Mouse (Mus musculus) liver, embryonic 15.5 days (tissue): ENCODE results near the gene Notch4. TPM values are rescaled to one million over a fixed set of nuclear protein-coding genes. Genes with fewer than 3 reads are reported as not detected.
A peak's percentile ranks its signal among the peaks of the same experiment; 100 is the strongest.

Experiments
- ATAC-seq: fragments of 200-750 bp; cut with Nextera tagmentation; 2 replicates; pipeline ENCODE4 v1.8.0; 2017; ENCODE audit warnings: moderate number of reproducible peaks, mild to moderate bottlenecking, moderate library complexity; ENCODE audit not compliant: insufficient read depth
- H3K27ac ChIP-seq: fragments of 300-500 bp; sonication (generic); replicated peaks from 2 replicates; pipeline ENCODE4 v1.5.1; 2015; ENCODE audit warnings: mild to moderate bottlenecking, inconsistent platforms
- H3K27me3 ChIP-seq: fragments of 300-500 bp; sonication (generic); 2 replicates; pipeline ENCODE4 v1.6.1; 2015; ENCODE audit warnings: mild to moderate bottlenecking, inconsistent platforms
- H3K36me3 ChIP-seq: fragments of 300-500 bp; sonication (generic); replicated peaks from 2 replicates; pipeline ENCODE4 v1.6.1; 2015; ENCODE audit warnings: moderate library complexity, mild to moderate bottlenecking, inconsistent platforms
- H3K4me1 ChIP-seq: fragments of 300-500 bp; sonication (generic); replicated peaks from 2 replicates; pipeline ENCODE4 v1.6.1; 2015; ENCODE audit warnings: inconsistent platforms
- H3K4me2 ChIP-seq: fragments of 300-500 bp; sonication (generic); 2 replicates; pipeline ENCODE4 v1.6.1; 2015; ENCODE audit warnings: moderate library complexity, mild to moderate bottlenecking, inconsistent platforms
- H3K4me3 ChIP-seq: fragments of 300-500 bp; sonication (generic); replicated peaks from 2 replicates; pipeline ENCODE4 v1.5.1; 2015; ENCODE audit warnings: mild to moderate bottlenecking, inconsistent platforms
- H3K9ac ChIP-seq: fragments of 300-500 bp; sonication (generic); 2 replicates; pipeline ENCODE4 v1.6.1; 2015; ENCODE audit warnings: moderate library complexity, mild to moderate bottlenecking, inconsistent platforms
- H3K9me3 ChIP-seq: fragments of 300-500 bp; sonication (generic); replicated peaks from 2 replicates; pipeline ENCODE4 v1.6.1; 2016; ENCODE audit warnings: inconsistent platforms
- WGBS: fragments of 180-500 bp; shearing (Covaris S2); methylation state at CpG from one replicate; pipeline ENCODE4 v1.1.7; 2015; ENCODE audit warnings: mixed read lengths; ENCODE audit not compliant: insufficient replicate concordance; 5-methylcytosine and 5-hydroxymethylcytosine counted together
- polyA plus RNA-seq: library from polyadenylated mRNA; unstranded; fragments of >200 nt; fragmentation: Nextera tagmentation; extraction: Ambion mirVana; gene quantifications from 2 replicates; pipeline ENCODE4 v1.2.1, GENCODE M21; 2015

Notch4 gene
- polyA plus RNA-seq, 1 experiment from 2014 or later: 0.75 TPM

DNA sequence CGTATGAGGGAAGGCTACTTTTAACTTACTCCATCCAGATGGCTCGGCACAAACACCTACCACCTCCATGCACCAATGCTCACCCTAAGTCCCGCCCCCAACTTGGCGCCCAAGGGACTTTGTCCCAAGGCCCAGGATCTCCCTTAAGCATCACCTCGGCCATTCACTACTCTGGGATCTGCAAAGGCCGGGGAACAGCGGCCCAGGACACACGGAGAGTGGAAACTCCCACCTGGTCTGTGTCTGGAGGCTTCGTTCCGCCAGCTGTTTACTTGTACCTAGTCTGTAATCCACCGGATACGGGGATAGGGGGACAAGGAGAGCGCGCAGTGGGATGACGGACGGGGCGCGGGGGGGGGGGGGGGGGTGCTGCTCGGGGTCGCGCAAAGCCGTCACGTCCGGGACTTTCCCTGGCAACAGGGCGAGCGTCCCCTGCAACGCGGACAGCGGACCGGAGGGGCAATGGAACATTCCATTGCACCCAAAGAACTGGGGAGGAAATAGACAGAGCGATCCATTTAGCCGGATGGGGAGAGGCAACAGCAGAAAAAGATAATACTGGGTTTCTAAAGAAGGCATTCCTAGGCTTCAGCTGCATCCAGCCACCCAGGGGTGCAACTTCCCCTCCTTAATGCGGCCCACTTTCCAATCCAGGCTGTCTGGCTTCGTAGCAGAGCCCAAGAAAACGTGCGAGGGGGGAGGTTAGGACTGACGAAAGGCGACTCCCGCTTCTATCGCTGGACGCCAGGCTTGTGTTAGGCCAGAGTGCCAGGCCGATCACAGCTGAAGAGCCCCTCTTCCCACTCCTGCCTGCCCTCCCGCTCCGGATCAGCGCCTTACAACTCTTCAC is 63.2 kb downstream of the Notch4 start:
- Histone ChIP-seq H3K27me3 (peaks cover 50% of the 10 kb centered on the region), H3K4me1 (peaks cover 70% of the 10 kb centered on the region), H3K9ac (peak overlapping the region; percentile 68), H3K4me2 (peak overlapping the region; percentile 89), H3K27ac (peak overlapping the region; percentile 77), H3K36me3 (peaks cover 15% of the 10 kb centered on the region), H3K4me3 (peak overlapping the region; percentile 66), H3K9me3 (no peaks in the 10 kb centered on the region)
- ATAC-seq: peak; percentile 69
- WGBS: under 1% methylated on average over 44 of the region's 45 CpGs

DNA sequence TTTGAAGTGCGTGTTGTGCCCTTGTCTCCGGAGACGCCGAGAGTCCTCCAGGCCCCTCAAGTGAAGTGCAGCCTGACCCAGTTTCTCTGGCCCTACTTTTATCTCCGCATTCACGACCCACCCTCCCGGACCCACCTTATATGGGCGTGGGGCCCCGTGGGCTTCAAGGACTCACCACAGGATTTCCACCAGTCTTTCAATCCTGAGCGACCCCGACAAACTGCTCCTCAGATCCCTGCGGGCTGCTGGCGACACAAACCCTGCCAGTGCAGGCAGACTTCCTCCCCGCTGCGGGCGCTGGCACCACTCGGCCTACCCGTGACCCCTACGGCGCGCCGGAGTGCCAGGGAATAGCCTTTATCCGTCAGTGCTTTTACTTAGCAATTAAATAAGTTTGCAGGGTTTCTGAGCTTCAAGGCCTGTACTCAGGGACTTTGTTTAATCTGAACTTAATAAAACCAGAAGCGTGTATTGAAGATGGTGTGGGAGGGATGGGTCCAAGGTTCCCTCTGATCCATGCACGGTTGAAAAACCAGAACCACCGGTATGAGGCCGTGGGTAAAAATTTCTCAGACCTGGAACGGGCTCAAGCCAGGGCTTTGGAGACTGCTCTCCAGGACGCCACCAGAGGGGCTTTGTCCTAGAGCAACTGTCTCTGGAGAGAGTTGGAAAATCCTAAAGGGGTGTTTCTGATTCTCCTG is 64.0 kb downstream of the Notch4 start, which contains the start of gene Ppt2:
Gene Ppt2 (minus strand): TSS at position 568 of the 701 bp plus-strand sequence.
- ATAC-seq: no peak
- Histone ChIP-seq H3K27ac (peak within 1 kb of the TSS; percentile 77), H3K27me3 (peaks cover 58% of the 10 kb centered on the region), H3K4me3 (peak within 1 kb of the TSS; percentile 66), H3K4me1 (peaks cover 69% of the 10 kb centered on the region), H3K9ac (peak within 1 kb of the TSS; percentile 68), H3K4me2 (peak within 1 kb of the TSS; percentile 89), H3K36me3 (peaks cover 10% of the 10 kb centered on the region), H3K9me3 (no peaks in the 10 kb centered on the region)
- 10% methylated on average over 29 of the region's 29 CpGs for WGBS

DNA sequence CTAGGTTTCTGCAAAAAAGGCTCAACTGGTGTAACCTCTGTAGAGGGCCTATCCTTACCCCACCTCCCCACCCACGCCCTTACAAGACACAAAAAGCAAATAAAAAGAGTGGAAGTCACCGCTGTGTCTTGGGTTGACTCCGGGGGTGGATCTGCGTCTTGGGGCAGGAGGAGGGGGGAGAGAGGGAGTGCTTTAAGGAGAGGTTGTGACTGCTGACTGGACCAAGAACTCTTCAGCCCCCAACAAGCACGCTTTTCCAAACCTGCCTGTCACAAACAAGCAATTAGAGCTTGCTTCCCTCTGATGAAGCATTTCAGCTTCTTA is 64.5 kb downstream of the Notch4 start:
- peak overlapping the region; percentile 89 for H3K4me2 ChIP-seq
- peaks cover 8% of the 10 kb centered on the region for H3K36me3 ChIP-seq
- H3K4me1 ChIP-seq: peaks cover 66% of the 10 kb centered on the region
- H3K9me3 ChIP-seq: no peaks in the 10 kb centered on the region
- H3K27me3 ChIP-seq: peaks cover 63% of the 10 kb centered on the region
- no peak overlapping the region for H3K27ac ChIP-seq
- no peak for ATAC-seq
- no peak overlapping the region for H3K9ac ChIP-seq
- H3K4me3 ChIP-seq: no peak overlapping the region; the same call in 1 of the 2 replicates
- WGBS: 46% methylated on average over 5 of the region's 5 CpGs

DNA sequence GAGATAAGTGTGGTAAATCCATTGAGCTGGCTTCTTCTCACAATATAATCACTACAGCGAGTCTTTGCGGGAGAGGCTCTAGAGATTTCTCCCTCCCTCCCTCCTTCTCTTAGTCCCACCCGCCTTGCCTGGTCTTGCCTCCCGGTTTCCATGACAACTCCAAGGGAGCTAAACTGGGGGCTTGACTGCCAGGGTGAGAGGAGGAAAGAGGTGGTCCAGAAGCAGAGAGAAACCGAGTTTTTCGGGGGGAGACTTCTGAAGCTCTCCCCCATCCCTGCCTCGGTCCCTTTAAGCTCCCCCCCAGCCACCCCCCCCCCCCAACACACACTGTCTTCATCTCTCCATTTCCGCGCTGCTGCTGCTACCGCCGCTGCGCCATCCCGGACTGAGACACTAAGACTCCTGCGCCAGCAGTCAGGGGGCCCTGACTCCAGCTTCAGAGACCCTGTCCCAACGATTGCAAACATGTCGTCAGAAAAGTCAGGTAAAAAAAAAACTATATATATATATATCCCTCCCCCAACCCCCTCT is 65.2 kb downstream of the Notch4 start, which contains the start of gene Prrt1:
Gene Prrt1 (plus strand): TSS at position 313 of the 531 bp plus-strand sequence.
- Histone ChIP-seq H3K4me1 (peaks cover 63% of the 10 kb centered on the region), H3K4me2 (peak within 1 kb of the TSS; percentile 89), H3K27ac (no peak within 1 kb of the TSS), H3K36me3 (peaks cover 6% of the 10 kb centered on the region), H3K4me3 (peak within 1 kb of the TSS; percentile 66), H3K9me3 (no peaks in the 10 kb centered on the region), H3K9ac (no peak within 1 kb of the TSS), H3K27me3 (peaks cover 68% of the 10 kb centered on the region)
- ATAC-seq: no peak
- 13% methylated on average over 16 of the region's 16 CpGs for WGBS

DNA sequence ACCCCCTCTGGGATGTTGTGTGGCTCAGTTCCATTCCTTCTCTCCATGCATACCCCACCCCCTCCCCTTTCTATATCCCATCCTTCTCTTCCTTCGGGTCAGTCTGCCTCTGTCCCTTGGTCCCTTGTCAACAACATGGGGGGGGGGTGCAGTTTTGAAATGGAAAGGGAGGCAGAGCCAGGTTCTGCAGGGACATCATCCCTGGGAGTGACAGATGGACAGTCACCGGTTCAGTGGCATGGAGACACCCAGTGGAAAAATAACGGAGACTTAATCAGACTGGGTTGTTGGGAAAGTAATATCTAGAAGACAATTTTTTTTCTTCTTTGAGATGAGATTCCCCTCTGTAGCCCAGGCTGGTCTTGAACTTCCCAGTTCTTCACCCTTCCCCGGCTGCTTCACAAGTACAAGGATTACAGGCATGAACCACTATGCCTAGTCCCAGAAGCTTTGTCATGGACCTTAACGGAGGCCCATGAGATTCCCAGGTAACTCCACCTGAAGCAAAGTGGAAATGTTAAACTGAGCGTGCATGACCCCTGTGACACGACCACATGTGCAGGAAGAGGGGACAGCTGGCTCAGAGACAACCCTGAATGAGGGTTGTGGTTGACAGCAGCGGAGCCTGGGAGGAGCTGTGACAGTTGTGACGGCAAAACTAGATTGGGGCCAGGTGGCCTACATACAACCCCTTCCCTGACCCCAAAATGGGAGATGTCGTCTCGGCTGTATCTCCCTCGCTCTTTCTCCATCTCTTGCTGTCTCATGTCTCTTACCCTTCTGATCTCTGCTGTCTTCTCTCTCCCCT is 65.9 kb downstream of the Notch4 start:
- Histone ChIP-seq H3K4me2 (peak overlapping the region; percentile 58), H3K27ac (no peak overlapping the region), H3K9me3 (no peaks in the 10 kb centered on the region), H3K4me1 (peaks cover 63% of the 10 kb centered on the region), H3K4me3 (no peak overlapping the region), H3K27me3 (peaks cover 68% of the 10 kb centered on the region), H3K36me3 (peaks cover 6% of the 10 kb centered on the region), H3K9ac (no peak overlapping the region)
- WGBS: 9% methylated on average over 12 of the region's 12 CpGs
- no peak for ATAC-seq

DNA sequence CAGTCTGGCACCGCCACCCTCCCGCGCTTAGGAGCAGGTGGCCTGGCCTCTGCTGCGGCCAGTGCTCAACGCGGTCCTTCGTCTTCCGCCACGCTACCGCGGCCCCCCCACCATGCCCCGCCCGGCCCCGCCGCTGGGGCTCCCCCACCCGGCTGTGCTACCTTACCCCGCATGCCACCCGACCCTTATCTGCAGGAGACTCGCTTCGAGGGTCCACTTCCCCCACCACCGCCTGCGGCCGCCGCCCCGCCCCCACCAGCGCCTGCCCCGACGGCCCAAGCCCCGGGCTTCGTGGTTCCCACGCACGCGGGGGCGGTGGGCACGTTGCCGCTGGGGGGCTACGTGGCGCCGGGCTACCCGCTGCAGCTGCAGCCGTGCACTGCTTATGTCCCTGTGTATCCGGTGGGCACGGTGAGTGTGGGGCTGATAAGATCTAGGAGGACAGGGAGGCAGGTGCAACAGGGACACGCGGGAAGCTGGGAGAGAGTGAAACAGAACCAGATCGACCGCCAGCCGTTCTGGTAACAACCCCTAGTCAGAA is 66.8 kb downstream of the Notch4 start:
- Histone ChIP-seq H3K4me3 (peak overlapping the region; percentile 34; the same call in 1 of the 2 replicates), H3K4me2 (peak overlapping the region; percentile 58), H3K4me1 (peaks cover 61% of the 10 kb centered on the region), H3K36me3 (no peaks in the 10 kb centered on the region; the same call in 1 of the 2 replicates), H3K9ac (no peak overlapping the region), H3K27ac (no peak overlapping the region), H3K9me3 (no peaks in the 10 kb centered on the region), H3K27me3 (peaks cover 68% of the 10 kb centered on the region)
- WGBS: 2% methylated on average over 48 of the region's 48 CpGs
- no peak for ATAC-seq

DNA sequence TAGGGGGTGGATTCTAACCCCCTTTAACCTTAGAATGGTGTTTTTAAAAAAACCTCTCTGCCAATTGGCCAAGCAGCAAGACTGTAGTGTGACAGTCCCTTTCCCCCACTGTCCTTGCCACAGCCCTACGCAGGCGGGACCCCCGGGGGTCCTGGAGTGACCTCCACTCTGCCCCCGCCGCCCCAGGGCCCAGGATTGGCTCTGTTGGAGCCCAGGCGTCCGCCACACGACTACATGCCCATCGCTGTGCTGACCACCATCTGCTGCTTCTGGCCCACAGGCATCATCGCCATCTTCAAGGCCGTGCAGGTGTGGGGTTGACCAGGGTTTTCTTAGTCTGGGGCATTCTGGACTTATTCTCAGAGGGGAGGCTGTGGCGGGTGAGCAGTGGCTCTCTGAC is 67.6 kb downstream of the Notch4 start:
- 12% methylated on average over 12 of the region's 12 CpGs for WGBS
- no peak for ATAC-seq
- peaks cover 68% of the 10 kb centered on the region for H3K27me3 ChIP-seq
- no peak overlapping the region for H3K27ac ChIP-seq
- H3K36me3 ChIP-seq: no peaks in the 10 kb centered on the region
- no peak overlapping the region for H3K9ac ChIP-seq
- peaks cover 53% of the 10 kb centered on the region for H3K4me1 ChIP-seq
- peak overlapping the region; percentile 64 for H3K4me2 ChIP-seq
- H3K4me3 ChIP-seq: peak overlapping the region; percentile 38
- no peaks in the 10 kb centered on the region for H3K9me3 ChIP-seq

DNA sequence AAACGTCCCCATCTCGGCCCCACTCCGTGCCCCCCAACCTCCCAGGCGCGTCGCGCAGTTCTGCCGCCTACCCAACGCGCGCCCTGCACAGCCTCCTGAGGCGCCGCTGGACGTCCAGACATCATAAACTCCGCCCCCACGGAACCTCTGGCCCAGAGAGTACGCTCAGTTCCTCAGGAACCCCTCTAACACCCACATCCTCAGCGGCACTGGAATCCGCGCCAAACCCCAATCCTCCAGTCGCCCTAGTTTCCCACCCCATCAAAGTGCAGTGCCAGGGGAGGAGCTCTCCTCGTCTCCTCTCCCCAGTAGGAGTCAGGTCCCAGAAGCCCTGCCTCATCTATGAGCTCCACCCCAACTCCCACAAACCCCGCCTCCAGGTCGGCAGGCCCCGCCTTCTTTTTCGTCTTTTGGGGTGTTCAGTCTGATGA is 68.2 kb downstream of the Notch4 start:
- Histone ChIP-seq H3K4me2 (peak overlapping the region; percentile 64), H3K27ac (no peak overlapping the region), H3K36me3 (no peaks in the 10 kb centered on the region), H3K9ac (no peak overlapping the region), H3K4me1 (peaks cover 46% of the 10 kb centered on the region), H3K27me3 (peaks cover 68% of the 10 kb centered on the region), H3K4me3 (peak overlapping the region; percentile 38), H3K9me3 (no peaks in the 10 kb centered on the region)
- WGBS: 1% methylated on average over 26 of the region's 26 CpGs
- 0 out of 2 replicates have a peak, but pooled peaks have one; percentile 22 for ATAC-seq

DNA sequence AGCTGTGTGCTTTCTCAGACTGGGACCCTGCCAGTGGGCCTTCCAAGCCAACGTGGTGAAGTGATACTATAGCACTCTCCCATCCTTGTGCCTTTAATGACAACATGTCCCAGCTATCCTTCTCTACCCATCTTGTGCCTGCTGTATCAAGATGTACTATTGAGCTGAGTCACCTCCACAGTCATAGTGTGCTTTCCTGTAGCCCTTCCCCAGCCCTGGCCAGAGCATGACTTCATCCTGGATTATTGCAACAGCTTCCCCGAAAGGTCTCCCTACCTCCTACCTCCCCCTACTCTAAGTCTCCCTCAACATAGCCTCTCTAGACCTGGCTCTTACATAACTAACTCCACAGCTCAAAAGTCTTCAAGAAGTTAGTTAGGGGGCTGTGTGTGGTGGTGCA is 71.6 kb downstream of the Notch4 start:
- Histone ChIP-seq H3K27me3 (peaks cover 39% of the 10 kb centered on the region), H3K9me3 (no peaks in the 10 kb centered on the region), H3K4me1 (peaks cover 23% of the 10 kb centered on the region), H3K36me3 (no peaks in the 10 kb centered on the region), H3K9ac (no peak overlapping the region), H3K27ac (no peak overlapping the region), H3K4me3 (no peak overlapping the region), H3K4me2 (no peak overlapping the region)
- 34% methylated on average over 2 of the region's 2 CpGs for WGBS
- no peak for ATAC-seq

DNA sequence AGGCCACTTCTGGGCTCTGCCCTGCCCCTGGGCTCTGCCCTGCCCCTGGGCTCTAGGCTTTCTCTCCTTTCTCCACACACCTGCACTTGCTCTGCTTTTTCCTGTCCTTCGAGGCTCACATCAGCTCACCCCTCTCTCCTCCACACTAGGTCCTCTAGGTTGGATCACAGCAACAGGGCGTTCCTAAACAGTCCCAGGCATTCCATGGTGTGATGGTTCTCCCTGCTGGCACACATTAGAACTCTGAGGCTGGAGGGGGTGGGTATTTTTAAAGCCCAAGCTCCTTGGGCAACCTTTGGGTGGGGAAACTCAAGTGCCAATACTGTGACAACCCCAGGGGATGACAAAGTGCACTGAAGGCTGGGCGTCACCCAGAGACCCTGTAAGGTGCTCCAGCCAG is 73.4 kb downstream of the Notch4 start:
- Histone ChIP-seq H3K4me3 (no peak overlapping the region), H3K36me3 (no peaks in the 10 kb centered on the region), H3K4me2 (no peak overlapping the region), H3K4me1 (peaks cover 6% of the 10 kb centered on the region), H3K27ac (no peak overlapping the region), H3K27me3 (peaks cover 21% of the 10 kb centered on the region), H3K9ac (no peak overlapping the region), H3K9me3 (no peaks in the 10 kb centered on the region)
- 52% methylated on average over 3 of the region's 3 CpGs for WGBS
- no peak for ATAC-seq
